Mouse (Mus musculus): ENCODE data around the gene Irgc1. TPM values are rescaled to one million over a fixed set of nuclear protein-coding genes. Genes with fewer than 3 reads are reported as not detected.
A peak's percentile ranks its signal among the peaks of the same experiment; 100 is the strongest.

Irgc1 gene
- polyA plus RNA-seq, 2 experiments = not detected

DNA sequence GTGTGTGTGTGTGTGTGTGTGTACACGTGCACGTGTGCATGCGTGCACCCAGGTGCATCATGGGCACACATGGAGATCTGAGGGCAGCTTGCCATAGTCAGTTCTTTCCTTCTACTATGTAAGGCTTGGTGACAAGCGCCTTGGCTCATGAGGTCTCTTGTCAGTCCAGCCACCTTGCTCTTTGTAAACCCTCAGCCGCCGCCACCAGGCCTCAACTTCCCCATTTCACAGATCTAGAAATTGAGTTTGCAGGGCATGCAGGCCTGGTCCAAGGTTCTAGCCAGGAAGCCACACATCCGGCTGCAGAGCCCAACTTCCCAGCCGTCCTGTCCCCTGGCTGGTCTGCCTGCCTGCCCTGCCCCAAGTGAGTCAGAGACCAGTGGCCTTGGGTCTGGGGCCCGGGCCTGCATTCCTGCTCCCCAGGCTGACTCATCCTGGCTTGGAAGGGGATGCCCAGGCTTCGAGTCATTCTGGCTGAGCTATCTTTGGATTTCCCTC is 65.0 kb downstream of the Irgc1 start:
- DNase-seq (ENCODE audit: low spot score) (no peak), ATAC-seq (ENCODE audit: low FRiP score, low read depth) (no peak)
- Histone ChIP-seq H3K36me3 (ENCODE audit: control insufficient read depth, insufficient read depth, low read length) (no peaks in the 10 kb centered on the region), H3K27me3 (ENCODE audit: control insufficient read depth, insufficient read depth, low read length) (no peaks in the 10 kb centered on the region), H3K9ac (ENCODE audit: low read depth, low read length, severe bottlenecking) (no peak overlapping the region), H3K4me1 (ENCODE audit: control insufficient read depth, insufficient read depth, low read length) (peaks cover 14% of the 10 kb centered on the region), H3K27ac (replicated peaks; ENCODE audit: low read depth, low read length) (no peak overlapping the region), H3K9me3 (ENCODE audit: control insufficient read depth, low read length) (no peaks in the 10 kb centered on the region), H3K4me3 (replicated peaks; ENCODE audit: low read length) (no peak overlapping the region), H3K4me2 (replicated peaks; ENCODE audit: low read depth, low read length, severe bottlenecking) (no peak overlapping the region)
- 84% methylated on average over 10 of the region's 10 CpGs for WGBS
- TF ChIP-seq POLR2A (IDR thresholded peaks at IDR 0.05; ENCODE audit: borderline replicate concordance, extremely low read depth, insufficient read depth, insufficient read length) = no peak

- Histone ChIP-seq H3K27me3 (ENCODE audit: control insufficient read depth, insufficient read depth, low read length) (no peaks in the 10 kb centered on the region), H3K4me3 (replicated peaks; ENCODE audit: low read length) (no peak overlapping the region), H3K4me1 (ENCODE audit: control insufficient read depth, insufficient read depth, low read length) (peaks cover 11% of the 10 kb centered on the region), H3K27ac (replicated peaks; ENCODE audit: low read depth, low read length) (no peak overlapping the region), H3K9ac (ENCODE audit: low read depth, low read length, severe bottlenecking) (no peak overlapping the region), H3K36me3 (ENCODE audit: control insufficient read depth, insufficient read depth, low read length) (no peaks in the 10 kb centered on the region), H3K9me3 (ENCODE audit: control insufficient read depth, low read length) (no peaks in the 10 kb centered on the region), H3K4me2 (replicated peaks; ENCODE audit: low read depth, low read length, severe bottlenecking) (no peak overlapping the region)
- WGBS = 9% methylated on average over 11 of the region's 11 CpGs
- no peak for TF ChIP-seq POLR2A (IDR thresholded peaks at IDR 0.05; ENCODE audit: borderline replicate concordance, extremely low read depth, insufficient read depth, insufficient read length)
- DNase-seq (ENCODE audit: low spot score) (peak; percentile 78), ATAC-seq (ENCODE audit: low FRiP score, low read depth) (no peak)
These were observed 67.3 kb downstream of the Irgc1 start for GRCm38 (mm10) chr7:24384827-24385226.

GRCm38 (mm10) chr7:24384070-24384469 is 68.0 kb downstream of the Irgc1 start:
- Histone ChIP-seq H3K9ac (ENCODE audit: low read depth, low read length, severe bottlenecking) (no peak overlapping the region), H3K4me1 (ENCODE audit: control insufficient read depth, insufficient read depth, low read length) (peaks cover 6% of the 10 kb centered on the region), H3K27ac (replicated peaks; ENCODE audit: low read depth, low read length) (no peak overlapping the region), H3K4me3 (replicated peaks; ENCODE audit: low read length) (no peak overlapping the region), H3K9me3 (ENCODE audit: control insufficient read depth, low read length) (no peaks in the 10 kb centered on the region), H3K27me3 (ENCODE audit: control insufficient read depth, insufficient read depth, low read length) (no peaks in the 10 kb centered on the region), H3K4me2 (replicated peaks; ENCODE audit: low read depth, low read length, severe bottlenecking) (no peak overlapping the region), H3K36me3 (ENCODE audit: control insufficient read depth, insufficient read depth, low read length) (no peaks in the 10 kb centered on the region)
- no peak for TF ChIP-seq POLR2A (IDR thresholded peaks at IDR 0.05; ENCODE audit: borderline replicate concordance, extremely low read depth, insufficient read depth, insufficient read length)
- WGBS = 67% methylated on average over 6 of the region's 6 CpGs
- ATAC-seq (ENCODE audit: low FRiP score, low read depth) (no peak), DNase-seq (ENCODE audit: low spot score) (no peak)

DNA sequence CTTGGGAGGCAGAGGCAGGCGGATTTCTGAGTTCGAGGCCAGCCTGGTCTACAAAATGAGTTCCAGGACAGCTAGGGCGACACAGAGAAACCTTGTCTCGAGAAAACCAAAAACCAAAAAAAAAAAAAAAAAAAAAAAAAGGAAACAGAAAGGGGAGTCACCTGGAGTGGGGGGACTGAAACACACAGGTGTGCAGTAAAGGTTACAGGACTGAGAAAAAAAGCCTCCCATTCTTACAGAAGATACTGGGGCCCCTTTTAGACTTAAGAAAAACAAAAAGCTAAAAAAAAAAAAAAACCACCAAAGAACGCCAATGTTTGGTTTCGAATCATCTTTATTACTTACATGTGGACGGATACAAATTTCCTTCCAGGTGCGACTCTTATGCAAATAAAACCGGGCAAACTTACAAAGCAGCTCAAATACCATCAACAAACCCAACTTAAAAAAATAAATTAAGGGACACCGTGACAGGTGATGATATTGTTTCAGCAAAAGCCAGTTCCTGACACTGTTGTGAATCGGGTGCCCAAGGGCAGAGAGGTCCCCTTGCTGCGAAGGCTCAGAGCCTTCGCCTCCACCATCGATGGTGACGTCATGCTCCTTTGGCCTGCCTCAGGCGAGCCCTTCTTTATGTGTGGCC is 69.2 kb downstream of the Irgc1 start:
- H3K27me3 ChIP-seq (ENCODE audit: control insufficient read depth, insufficient read depth, low read length) = no peaks in the 10 kb centered on the region
- DNase-seq (ENCODE audit: low spot score) (no peak), ATAC-seq (ENCODE audit: low FRiP score, low read depth) (no peak)
- WGBS = 71% methylated on average over 16 of the region's 16 CpGs
- no peak for TF ChIP-seq POLR2A (IDR thresholded peaks at IDR 0.05; ENCODE audit: borderline replicate concordance, extremely low read depth, insufficient read depth, insufficient read length)
- no peaks in the 10 kb centered on the region for H3K9me3 ChIP-seq (ENCODE audit: control insufficient read depth, low read length)
- peaks cover 15% of the 10 kb centered on the region for H3K4me1 ChIP-seq (ENCODE audit: control insufficient read depth, insufficient read depth, low read length)
- no peak overlapping the region for H3K4me3 ChIP-seq (replicated peaks; ENCODE audit: low read length)
- H3K4me2 ChIP-seq (replicated peaks; ENCODE audit: low read depth, low read length, severe bottlenecking) = no peak overlapping the region
- H3K36me3 ChIP-seq (ENCODE audit: control insufficient read depth, insufficient read depth, low read length) = no peaks in the 10 kb centered on the region
- H3K9ac ChIP-seq (ENCODE audit: low read depth, low read length, severe bottlenecking) = no peak overlapping the region
- no peak overlapping the region for H3K27ac ChIP-seq (replicated peaks; ENCODE audit: low read depth, low read length)

Other genes with a start within 250 kb of the Irgc1 start
- 6.1 and 7.0 TPM in 2 replicates for gene Zfp111, start 240.9 kb downstream of the Irgc1 start, polyA plus RNA-seq (2012; rRNA removed)
- gene Zfp111, start 240.9 kb downstream of the Irgc1 start, polyA plus RNA-seq (2014; fragmentation: Nextera tagmentation; extraction: Ambion mirVana) = 12.7 TPM in 2 replicates
- gene Zfp109, start 214.7 kb downstream of the Irgc1 start, polyA plus RNA-seq (2012; rRNA removed) = 4.4 and 4.7 TPM in 2 replicates
- 3.7 and 5.5 TPM in 2 replicates for gene Zfp109, start 214.7 kb downstream of the Irgc1 start, polyA plus RNA-seq (2014; fragmentation: Nextera tagmentation; extraction: Ambion mirVana)
- 3.1 and 4.1 TPM in 2 replicates for gene Zfp108, start 197.5 kb downstream of the Irgc1 start, polyA plus RNA-seq (2012; rRNA removed)
- 4.8 and 6.1 TPM in 2 replicates for gene Zfp108, start 197.5 kb downstream of the Irgc1 start, polyA plus RNA-seq (2014; fragmentation: Nextera tagmentation; extraction: Ambion mirVana)
- gene Zfp93, start 181.9 kb downstream of the Irgc1 start, polyA plus RNA-seq (2012; rRNA removed) = 5.8 and 6.2 TPM in 2 replicates
- 8.2 and 14.2 TPM in 2 replicates for gene Zfp93, start 181.9 kb downstream of the Irgc1 start, polyA plus RNA-seq (2014; fragmentation: Nextera tagmentation; extraction: Ambion mirVana)
- gene Zfp61, start 151.1 kb downstream of the Irgc1 start, polyA plus RNA-seq (2012; rRNA removed) = 36.8 and 45.0 TPM in 2 replicates
- gene Zfp61, start 151.1 kb downstream of the Irgc1 start, polyA plus RNA-seq (2014; fragmentation: Nextera tagmentation; extraction: Ambion mirVana) = 38.7 and 39.7 TPM in 2 replicates
- gene Zfp94, start 135.6 kb downstream of the Irgc1 start, polyA plus RNA-seq (2012; rRNA removed) = 13.8 and 14.4 TPM in 2 replicates
- 11.7 and 12.6 TPM in 2 replicates for gene Zfp94, start 135.6 kb downstream of the Irgc1 start, polyA plus RNA-seq (2014; fragmentation: Nextera tagmentation; extraction: Ambion mirVana)
- gene Tescl, start 118.4 kb downstream of the Irgc1 start, polyA plus RNA-seq (2012; rRNA removed) = 0.13 and 0.38 TPM in 2 replicates
- not detected in 2 replicates for gene Tescl, start 118.4 kb downstream of the Irgc1 start, polyA plus RNA-seq (2014; fragmentation: Nextera tagmentation; extraction: Ambion mirVana)
- gene Lypd5, start 103.1 kb downstream of the Irgc1 start, polyA plus RNA-seq (2012; rRNA removed) = 0.09 and 0.50 TPM in 2 replicates
- 0.62 and 3.1 TPM in 2 replicates for gene Lypd5, start 103.1 kb downstream of the Irgc1 start, polyA plus RNA-seq (2014; fragmentation: Nextera tagmentation; extraction: Ambion mirVana)
- 2.4 and 3.3 TPM in 2 replicates for gene Kcnn4, start 82.0 kb downstream of the Irgc1 start, polyA plus RNA-seq (2012; rRNA removed)
- gene Kcnn4, start 82.0 kb downstream of the Irgc1 start, polyA plus RNA-seq (2014; fragmentation: Nextera tagmentation; extraction: Ambion mirVana) = 1.8 and 2.4 TPM in 2 replicates
- gene Smg9, start 52.7 kb downstream of the Irgc1 start, polyA plus RNA-seq (2012; rRNA removed) = 44.3 and 53.4 TPM in 2 replicates
- gene Smg9, start 52.7 kb downstream of the Irgc1 start, polyA plus RNA-seq (2014; fragmentation: Nextera tagmentation; extraction: Ambion mirVana) = 21.0 and 23.2 TPM in 2 replicates
- 8.3 and 8.4 TPM in 2 replicates for gene Plaur, start 10.2 kb upstream of the Irgc1 start, polyA plus RNA-seq (2012; rRNA removed)
- gene Plaur, start 10.2 kb upstream of the Irgc1 start, polyA plus RNA-seq (2014; fragmentation: Nextera tagmentation; extraction: Ambion mirVana) = 3.9 and 7.5 TPM in 2 replicates
- 19.5 and 21.1 TPM in 2 replicates for gene Cadm4, start 29.7 kb upstream of the Irgc1 start, polyA plus RNA-seq (2012; rRNA removed)
- 1.7 and 2.1 TPM in 2 replicates for gene Cadm4, start 29.7 kb upstream of the Irgc1 start, polyA plus RNA-seq (2014; fragmentation: Nextera tagmentation; extraction: Ambion mirVana)
- gene Zfp428, start 54.7 kb upstream of the Irgc1 start, polyA plus RNA-seq (2012; rRNA removed) = 67.8 and 77.5 TPM in 2 replicates
- gene Zfp428, start 54.7 kb upstream of the Irgc1 start, polyA plus RNA-seq (2014; fragmentation: Nextera tagmentation; extraction: Ambion mirVana) = 29.6 and 33.3 TPM in 2 replicates
- not detected in 2 replicates for gene AC161166.1, start 60.2 kb upstream of the Irgc1 start, polyA plus RNA-seq (2012; rRNA removed)
- gene AC161166.1, start 60.2 kb upstream of the Irgc1 start, polyA plus RNA-seq (2014; fragmentation: Nextera tagmentation; extraction: Ambion mirVana) = 0.19 TPM in 1 of 2 replicates, not detected in the other
- gene Irgq, start 78.4 kb upstream of the Irgc1 start, polyA plus RNA-seq (2012; rRNA removed) = 16.3 and 21.9 TPM in 2 replicates
- 10.7 TPM in 2 replicates for gene Irgq, start 78.4 kb upstream of the Irgc1 start, polyA plus RNA-seq (2014; fragmentation: Nextera tagmentation; extraction: Ambion mirVana)
- gene Pinlyp, start 93.8 kb upstream of the Irgc1 start, polyA plus RNA-seq (2012; rRNA removed) = 0.35 and 0.51 TPM in 2 replicates
- gene Pinlyp, start 93.8 kb upstream of the Irgc1 start, polyA plus RNA-seq (2014; fragmentation: Nextera tagmentation; extraction: Ambion mirVana) = 1.7 and 2.0 TPM in 2 replicates
- 133 and 155 TPM in 2 replicates for gene Xrcc1, start 94.0 kb upstream of the Irgc1 start, polyA plus RNA-seq (2012; rRNA removed)
- 103 and 106 TPM in 2 replicates for gene Xrcc1, start 94.0 kb upstream of the Irgc1 start, polyA plus RNA-seq (2014; fragmentation: Nextera tagmentation; extraction: Ambion mirVana)
- gene Ethe1, start 135.2 kb upstream of the Irgc1 start, polyA plus RNA-seq (2012; rRNA removed) = 19.9 and 21.9 TPM in 2 replicates
- 30.7 and 31.5 TPM in 2 replicates for gene Ethe1, start 135.2 kb upstream of the Irgc1 start, polyA plus RNA-seq (2014; fragmentation: Nextera tagmentation; extraction: Ambion mirVana)
- 4.5 and 7.6 TPM in 2 replicates for gene Zfp575, start 135.3 kb upstream of the Irgc1 start, polyA plus RNA-seq (2012; rRNA removed)
- gene Zfp575, start 135.3 kb upstream of the Irgc1 start, polyA plus RNA-seq (2014; fragmentation: Nextera tagmentation; extraction: Ambion mirVana) = 5.0 TPM in 2 replicates
- gene Phldb3, start 158.5 kb upstream of the Irgc1 start, polyA plus RNA-seq (2012; rRNA removed) = 4.1 and 5.5 TPM in 2 replicates
- gene Phldb3, start 158.5 kb upstream of the Irgc1 start, polyA plus RNA-seq (2014; fragmentation: Nextera tagmentation; extraction: Ambion mirVana) = 0.70 and 1.2 TPM in 2 replicates
- 24.8 and 30.4 TPM in 2 replicates for gene Lypd3, start 184.3 kb upstream of the Irgc1 start, polyA plus RNA-seq (2012; rRNA removed)
- gene Lypd3, start 184.3 kb upstream of the Irgc1 start, polyA plus RNA-seq (2014; fragmentation: Nextera tagmentation; extraction: Ambion mirVana) = 38.8 and 50.7 TPM in 2 replicates
- not detected in 2 replicates for gene Tex101, start 224.4 kb upstream of the Irgc1 start, polyA plus RNA-seq (2012; rRNA removed)
- not detected in 2 replicates for gene Tex101, start 224.4 kb upstream of the Irgc1 start, polyA plus RNA-seq (2014; fragmentation: Nextera tagmentation; extraction: Ambion mirVana)